Mouse (Mus musculus) spleen, adult 2 months (tissue): Measurements from ENCODE around the gene Nup160.

Experiments
- CTCF ChIP-seq: fragments of 200-500 bp; IDR thresholded peaks from 2 replicates; pipeline ENCODE4 v1.5.1; 2011; ENCODE audit warnings: mild to moderate bottlenecking, inconsistent platforms; ENCODE audit not compliant: insufficient read depth, insufficient read length, insufficient replicate concordance; ENCODE audit errors: extremely low read depth
- POLR2A ChIP-seq: fragments of 200-500 bp; IDR thresholded peaks from 2 replicates; pipeline ENCODE4 v1.6.1; 2011; ENCODE audit warnings: low read depth, low read length, inconsistent platforms

DNA sequence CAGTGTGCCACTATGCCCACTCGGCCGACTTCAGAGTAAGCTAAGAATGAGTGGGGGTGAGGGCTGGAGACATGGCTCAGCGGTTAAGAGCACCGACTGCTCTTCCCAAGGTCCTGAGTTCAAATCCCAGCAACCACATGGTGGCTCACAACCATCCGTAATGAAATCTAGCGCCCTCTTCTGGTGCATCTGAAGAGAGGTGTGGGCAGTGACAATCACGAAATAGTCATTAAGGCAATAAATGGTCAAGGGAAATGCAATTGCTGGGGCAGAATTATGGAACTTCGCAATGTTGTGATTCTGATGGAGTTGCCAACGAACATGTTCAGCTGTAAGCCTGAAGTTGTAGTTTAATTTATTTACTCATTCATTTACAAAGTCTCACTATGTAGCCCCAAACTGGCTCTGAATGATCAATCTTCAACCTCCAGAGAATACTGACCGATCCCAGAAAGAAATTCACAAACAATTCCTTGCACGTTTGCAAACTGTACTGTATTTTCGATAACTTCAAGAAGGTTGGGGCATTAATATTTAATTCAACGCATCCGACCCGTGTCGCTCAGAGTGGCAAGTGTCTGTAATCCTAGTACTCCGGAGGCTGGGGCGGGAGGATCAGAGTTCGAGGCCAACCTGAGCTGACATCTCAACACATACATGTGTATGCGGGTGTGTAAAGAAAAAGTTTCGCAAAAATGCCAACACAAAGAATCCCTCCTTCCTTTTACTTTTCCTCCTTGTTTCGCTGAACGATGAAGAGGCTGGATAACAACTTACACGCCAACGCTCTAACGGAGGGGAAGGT lies 1.4 kb downstream of the Nup160 start:
- TF ChIP-seq POLR2A (no peak), CTCF (no peak)
